Mouse (Mus musculus): Measurements from ENCODE around the gene Cry2. TPM values are rescaled to one million over a fixed set of nuclear protein-coding genes. Genes with fewer than 3 reads are reported as not detected.

Gene Cry2
- polyA plus RNA-seq, 1 experiment from 2014 or later, result 21.9 TPM

DNA sequence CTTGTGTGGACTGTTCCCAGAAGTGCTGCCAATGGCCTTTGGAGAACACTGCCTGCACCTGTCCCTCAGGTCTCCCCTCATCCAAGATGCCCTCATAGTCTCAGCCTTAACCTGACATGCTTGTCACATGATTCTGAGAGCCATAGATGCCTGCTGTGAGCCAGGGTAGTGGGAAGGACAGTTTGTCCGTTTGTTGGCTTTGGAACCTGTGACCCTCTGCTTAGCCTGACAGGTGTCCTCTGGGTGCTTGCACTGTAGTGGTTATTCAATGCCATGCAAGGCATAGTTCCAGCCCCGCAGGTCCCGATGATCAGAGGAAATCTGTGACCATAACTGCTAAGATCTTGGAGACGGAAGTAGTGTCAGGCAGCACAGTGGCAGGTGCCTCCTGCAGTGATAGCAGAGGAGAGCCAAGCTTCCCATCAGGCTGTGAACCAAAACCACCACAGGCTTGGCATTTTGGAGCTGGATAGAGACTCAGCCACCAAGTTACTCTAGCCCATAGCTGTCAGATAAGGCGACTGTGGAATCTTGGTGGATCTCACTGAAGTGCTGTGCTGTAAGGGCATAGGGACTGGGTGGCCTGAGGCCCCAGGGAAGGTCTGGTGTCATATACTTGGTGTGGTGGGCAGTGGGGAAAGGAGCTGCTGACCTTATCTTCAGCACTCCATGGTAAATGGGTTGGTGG is 51.8 kb downstream of the Cry2 start, which contains the start of gene 1700029I15Rik:
1700029I15Rik (plus strand) TSS at position 638 of the 688 bp plus-strand sequence.
- Histone ChIP-seq H3K27ac (ENCODE audit: low read depth, low read length) (no peak within 1 kb of the TSS), H3K4me3 (ENCODE audit: low read depth, low read length) (no peak within 1 kb of the TSS), H3K4me1 (ENCODE audit: control insufficient read depth, insufficient read depth, low read length) (no peaks in the 10 kb centered on the region), H3K27me3 (ENCODE audit: control insufficient read depth, insufficient read depth, low read length) (no peaks in the 10 kb centered on the region), H3K36me3 (ENCODE audit: control insufficient read depth, insufficient read depth, low read length) (peaks cover 51% of the 10 kb centered on the region), H3K9ac (ENCODE audit: low read length) (no peak within 1 kb of the TSS), H3K4me2 (no peak within 1 kb of the TSS), H3K9me3 (ENCODE audit: control insufficient read depth, low read length) (no peaks in the 10 kb centered on the region)
- DNase-seq (ENCODE audit: low spot score, missing footprints) (no peak), ATAC-seq (ENCODE audit: low FRiP score) (no peak)
- 86% methylated on average over 5 of the region's 5 CpGs for WGBS

DNA sequence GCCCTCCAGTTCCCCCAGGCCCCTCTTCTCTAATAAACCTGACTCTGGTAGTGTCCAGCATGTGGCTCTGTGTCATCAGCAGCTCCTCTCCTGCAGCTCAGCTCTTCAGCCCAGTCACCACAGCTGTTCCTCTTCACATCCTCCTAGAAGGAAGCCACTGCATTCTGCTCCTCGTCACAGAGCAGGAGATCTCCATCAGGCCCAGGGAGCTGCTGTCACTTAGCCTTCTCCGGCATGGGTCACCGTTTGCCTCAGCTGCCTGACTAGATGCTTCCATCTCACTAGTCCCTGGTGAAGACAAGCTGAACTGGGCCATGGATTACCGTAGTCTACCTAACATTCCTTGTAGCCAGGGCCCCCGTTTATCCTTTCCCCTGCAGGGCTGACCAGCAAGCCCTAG is 52.7 kb downstream of the Cry2 start:
- ATAC-seq (ENCODE audit: low FRiP score), result no peak
- Histone ChIP-seq H3K4me3 (ENCODE audit: low read depth, low read length) (no peak overlapping the region), H3K27me3 (ENCODE audit: control insufficient read depth, insufficient read depth, low read length) (no peaks in the 10 kb centered on the region), H3K4me2 (no peak overlapping the region), H3K4me1 (ENCODE audit: control insufficient read depth, insufficient read depth, low read length) (peaks cover 2% of the 10 kb centered on the region), H3K9ac (ENCODE audit: low read length) (no peak overlapping the region), H3K36me3 (ENCODE audit: control insufficient read depth, insufficient read depth, low read length) (peaks cover 43% of the 10 kb centered on the region), H3K27ac (ENCODE audit: low read depth, low read length) (no peak overlapping the region), H3K9me3 (ENCODE audit: control insufficient read depth, low read length) (no peaks in the 10 kb centered on the region)
- 85% methylated on average over 5 of the region's 5 CpGs for WGBS
- DNase-seq (ENCODE audit: low spot score, missing footprints), result no peak

DNA sequence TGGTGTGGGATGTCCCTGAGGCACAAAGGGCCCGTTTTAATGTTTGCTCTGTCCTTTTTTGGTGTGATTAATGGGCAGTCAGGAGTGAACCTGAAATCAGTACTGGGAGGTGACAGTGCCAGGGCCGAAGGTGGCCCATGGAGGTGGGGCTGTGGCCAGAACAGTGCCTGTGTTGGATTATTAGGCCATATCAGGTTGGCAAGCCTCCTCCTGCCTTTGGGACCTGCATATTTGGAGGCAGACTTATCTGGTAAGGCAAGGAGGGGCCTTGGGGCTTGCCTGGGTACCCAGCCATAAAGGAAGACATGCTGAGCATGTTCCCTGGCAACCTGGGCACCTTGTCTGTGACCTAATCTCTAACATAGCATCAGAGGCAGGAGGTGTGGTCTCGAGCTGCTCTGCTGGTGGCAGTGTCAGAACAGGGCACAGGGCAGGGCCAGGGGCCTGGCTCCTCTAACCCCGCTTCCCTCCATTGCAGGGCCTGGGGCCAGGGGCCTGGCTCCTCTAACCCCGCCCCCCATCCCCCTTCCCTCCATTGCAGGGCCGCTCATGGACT is 53.3 kb downstream of the Cry2 start:
- Histone ChIP-seq H3K27me3 (ENCODE audit: control insufficient read depth, insufficient read depth, low read length) (no peaks in the 10 kb centered on the region), H3K9ac (ENCODE audit: low read length) (no peak overlapping the region), H3K27ac (ENCODE audit: low read depth, low read length) (no peak overlapping the region), H3K4me1 (ENCODE audit: control insufficient read depth, insufficient read depth, low read length) (peaks cover 7% of the 10 kb centered on the region), H3K9me3 (ENCODE audit: control insufficient read depth, low read length) (no peaks in the 10 kb centered on the region), H3K4me2 (no peak overlapping the region), H3K4me3 (ENCODE audit: low read depth, low read length) (no peak overlapping the region), H3K36me3 (ENCODE audit: control insufficient read depth, insufficient read depth, low read length) (peaks cover 37% of the 10 kb centered on the region)
- ATAC-seq (ENCODE audit: low FRiP score), result no peak
- no peak for DNase-seq (ENCODE audit: low spot score, missing footprints)
- WGBS, result 79% methylated on average over 6 of the region's 6 CpGs

DNA sequence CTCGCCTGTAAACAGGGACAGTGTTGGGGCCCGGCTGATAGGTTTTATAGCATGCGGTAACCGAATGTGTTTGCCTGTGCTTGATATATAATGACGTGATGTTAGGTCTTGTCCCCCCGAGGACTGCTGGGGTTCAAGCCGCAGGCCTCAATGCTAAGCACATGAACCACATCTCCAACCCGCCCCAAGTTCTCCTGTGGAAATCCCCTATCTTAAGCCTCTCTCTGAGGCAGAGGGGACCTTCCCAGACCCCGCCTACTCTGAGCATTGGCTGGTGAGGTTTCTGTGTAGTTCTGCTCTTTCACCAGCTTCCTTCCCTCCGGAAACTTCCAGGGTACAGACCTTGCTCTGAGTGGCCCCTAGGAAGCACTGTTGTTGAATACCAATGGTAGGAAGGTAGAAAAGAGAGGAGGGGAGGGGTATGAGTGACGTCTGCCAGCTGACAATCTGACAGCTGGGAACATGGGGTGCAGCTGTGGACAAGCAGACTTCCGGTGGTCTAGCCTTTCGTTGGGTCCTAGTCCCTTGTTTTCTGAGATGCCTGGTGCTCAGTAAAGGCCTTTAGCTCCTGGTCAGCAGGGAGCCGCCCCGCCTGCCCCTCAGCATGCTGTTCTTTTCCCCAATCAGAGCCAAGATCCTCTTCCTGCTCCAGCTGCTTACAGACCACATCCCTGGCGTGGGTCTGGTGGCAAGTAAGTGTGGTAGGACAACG is 53.9 kb downstream of the Cry2 start:
- H3K4me1 ChIP-seq (ENCODE audit: control insufficient read depth, insufficient read depth, low read length), result peaks cover 9% of the 10 kb centered on the region
- ATAC-seq (ENCODE audit: low FRiP score) (no peak), DNase-seq (ENCODE audit: low spot score, missing footprints) (no peak)
- H3K27me3 ChIP-seq (ENCODE audit: control insufficient read depth, insufficient read depth, low read length), result no peaks in the 10 kb centered on the region
- H3K27ac ChIP-seq (ENCODE audit: low read depth, low read length), result no peak overlapping the region
- no peak overlapping the region for H3K4me2 ChIP-seq
- no peaks in the 10 kb centered on the region for H3K9me3 ChIP-seq (ENCODE audit: control insufficient read depth, low read length)
- H3K4me3 ChIP-seq (ENCODE audit: low read depth, low read length), result no peak overlapping the region
- 80% methylated on average over 17 of the region's 17 CpGs for WGBS
- peaks cover 32% of the 10 kb centered on the region for H3K36me3 ChIP-seq (ENCODE audit: control insufficient read depth, insufficient read depth, low read length)
- H3K9ac ChIP-seq (ENCODE audit: low read length), result no peak overlapping the region

DNA sequence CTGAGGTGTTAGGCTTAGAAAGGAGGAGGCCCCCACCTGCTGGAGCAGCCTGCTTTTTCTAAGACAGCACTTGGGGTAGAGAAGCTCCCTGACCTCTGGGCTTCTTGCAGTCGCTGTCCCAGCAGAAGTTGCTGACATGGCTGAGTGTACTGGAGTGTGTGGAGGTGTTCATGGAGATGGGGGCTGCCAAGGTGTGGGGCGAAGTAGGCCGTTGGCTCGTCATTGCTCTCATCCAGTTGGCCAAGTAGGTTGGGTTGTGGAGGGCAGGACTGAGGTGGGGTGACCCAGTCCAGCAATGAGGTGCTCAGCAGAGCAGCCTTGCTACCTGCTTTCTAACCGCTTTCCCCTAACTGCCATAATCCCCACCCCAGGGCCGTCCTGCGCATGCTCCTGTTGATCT is 56.5 kb downstream of the Cry2 start:
- no peak for DNase-seq (ENCODE audit: low spot score, missing footprints)
- no peaks in the 10 kb centered on the region for H3K27me3 ChIP-seq (ENCODE audit: control insufficient read depth, insufficient read depth, low read length)
- H3K9me3 ChIP-seq (ENCODE audit: control insufficient read depth, low read length), result no peaks in the 10 kb centered on the region
- ATAC-seq (ENCODE audit: low FRiP score), result no peak
- H3K27ac ChIP-seq (ENCODE audit: low read depth, low read length), result no peak overlapping the region
- peaks cover 23% of the 10 kb centered on the region for H3K4me1 ChIP-seq (ENCODE audit: control insufficient read depth, insufficient read depth, low read length)
- WGBS, result 92% methylated on average over 7 of the region's 7 CpGs
- H3K36me3 ChIP-seq (ENCODE audit: control insufficient read depth, insufficient read depth, low read length), result peaks cover 10% of the 10 kb centered on the region; the same call in 1 of the 2 replicates
- H3K4me3 ChIP-seq (ENCODE audit: low read depth, low read length), result no peak overlapping the region
- no peak overlapping the region for H3K4me2 ChIP-seq
- H3K9ac ChIP-seq (ENCODE audit: low read length), result no peak overlapping the region

DNA sequence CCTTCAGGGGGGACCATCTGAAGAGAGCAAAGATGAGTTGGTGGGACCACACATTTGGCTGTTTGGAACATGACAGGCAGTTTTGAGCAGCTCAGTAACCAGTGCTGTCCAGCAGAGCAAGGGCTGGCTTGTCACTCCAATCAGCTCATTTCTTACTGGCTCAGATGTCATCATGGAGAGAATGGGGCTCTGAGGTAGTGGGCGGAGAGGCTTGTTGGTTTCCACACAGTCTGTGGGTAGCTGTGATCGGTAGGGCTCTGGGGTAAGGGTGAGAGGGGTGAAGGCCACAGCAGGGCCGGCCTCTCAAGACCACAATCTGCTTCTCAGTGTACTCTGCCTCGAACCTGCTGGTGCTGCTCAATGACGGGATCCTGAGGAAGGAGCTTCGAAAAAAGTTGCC is 57.5 kb downstream of the Cry2 start:
- Histone ChIP-seq H3K9ac (ENCODE audit: low read length) (no peak overlapping the region), H3K27me3 (ENCODE audit: control insufficient read depth, insufficient read depth, low read length) (no peaks in the 10 kb centered on the region), H3K4me2 (peak overlapping the region; percentile 96), H3K4me1 (ENCODE audit: control insufficient read depth, insufficient read depth, low read length) (peaks cover 34% of the 10 kb centered on the region), H3K4me3 (ENCODE audit: low read depth, low read length) (peak overlapping the region; percentile 67; the same call in 1 of the 2 replicates), H3K9me3 (ENCODE audit: control insufficient read depth, low read length) (no peaks in the 10 kb centered on the region), H3K27ac (ENCODE audit: low read depth, low read length) (no peak overlapping the region), H3K36me3 (ENCODE audit: control insufficient read depth, insufficient read depth, low read length) (peaks cover 9% of the 10 kb centered on the region; the same call in 1 of the 2 replicates)
- ATAC-seq (ENCODE audit: low FRiP score) (no peak), DNase-seq (ENCODE audit: low spot score, missing footprints) (no peak)
- 81% methylated on average over 6 of the region's 6 CpGs for WGBS

DNA sequence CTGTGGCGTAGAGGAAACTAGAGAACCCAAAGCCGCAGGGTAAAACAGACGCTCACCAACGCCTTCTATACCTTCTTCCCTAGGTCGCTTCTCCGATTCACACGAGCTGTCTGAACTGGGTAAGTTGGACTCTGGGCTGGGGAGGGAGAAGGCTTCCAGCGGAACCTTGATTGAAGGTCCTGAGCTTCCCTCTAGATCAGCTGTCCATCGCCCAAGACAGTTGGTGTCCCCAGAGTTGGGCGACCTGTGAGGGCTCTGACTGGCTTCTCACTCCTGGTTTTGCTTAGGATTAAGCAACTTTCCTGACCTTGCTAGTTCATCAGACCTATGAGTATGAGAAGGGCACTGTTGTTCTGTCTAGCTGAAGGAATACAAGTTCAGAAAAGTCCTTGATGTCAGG is 58.1 kb downstream of the Cry2 start:
- peak overlapping the region; percentile 90 for H3K27ac ChIP-seq (ENCODE audit: low read depth, low read length)
- WGBS, result 14% methylated on average over 10 of the region's 10 CpGs
- H3K4me2 ChIP-seq, result peak overlapping the region; percentile 96
- 0 out of 2 replicates have a peak, but pooled peaks cover 4% of the 10 kb centered on the region for H3K36me3 ChIP-seq (ENCODE audit: control insufficient read depth, insufficient read depth, low read length)
- H3K9me3 ChIP-seq (ENCODE audit: control insufficient read depth, low read length), result no peaks in the 10 kb centered on the region
- ATAC-seq (ENCODE audit: low FRiP score) (no peak), DNase-seq (ENCODE audit: low spot score, missing footprints) (no peak)
- peak overlapping the region; percentile 67 for H3K4me3 ChIP-seq (ENCODE audit: low read depth, low read length)
- 0 out of 2 replicates have a peak, but pooled peaks cover 3% of the 10 kb centered on the region for H3K27me3 ChIP-seq (ENCODE audit: control insufficient read depth, insufficient read depth, low read length)
- peaks cover 39% of the 10 kb centered on the region for H3K4me1 ChIP-seq (ENCODE audit: control insufficient read depth, insufficient read depth, low read length)
- peak overlapping the region; percentile 70 for H3K9ac ChIP-seq (ENCODE audit: low read length)

DNA sequence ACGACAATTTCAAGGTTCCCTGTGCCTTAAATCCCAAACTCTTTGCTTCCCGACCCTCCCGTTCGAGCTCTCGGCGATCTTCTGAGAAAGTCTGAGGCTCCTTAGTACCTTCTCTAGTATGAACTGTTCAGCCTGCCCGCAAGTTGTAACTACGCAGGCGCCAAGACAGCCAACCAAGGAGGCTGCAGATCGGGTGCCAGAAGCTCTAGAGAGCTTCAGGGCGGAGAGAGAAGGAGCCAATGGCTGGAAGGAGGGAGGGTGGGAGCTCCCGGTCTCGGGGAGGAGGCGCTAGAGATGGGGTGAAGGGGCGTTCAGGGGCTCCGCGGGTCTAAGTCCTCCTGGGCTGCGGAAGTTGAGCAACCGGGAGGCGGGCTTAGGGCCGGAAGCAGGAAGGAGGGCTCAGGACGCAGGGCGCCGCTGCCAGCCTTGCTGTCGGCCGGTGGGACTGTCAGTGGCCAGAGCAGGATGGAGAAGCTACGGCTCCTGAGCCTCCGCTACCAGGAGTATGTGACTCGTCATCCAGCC is 58.7 kb downstream of the Cry2 start:
- WGBS, result 0% methylated on average over 29 of the region's 29 CpGs
- Histone ChIP-seq H3K4me3 (ENCODE audit: low read depth, low read length) (peak overlapping the region; percentile 67), H3K27ac (ENCODE audit: low read depth, low read length) (peak overlapping the region; percentile 90), H3K9ac (ENCODE audit: low read length) (peak overlapping the region; percentile 70), H3K9me3 (ENCODE audit: control insufficient read depth, low read length) (no peaks in the 10 kb centered on the region), H3K36me3 (ENCODE audit: control insufficient read depth, insufficient read depth, low read length) (0 out of 2 replicates have a peak, but pooled peaks cover 2% of the 10 kb centered on the region), H3K4me1 (ENCODE audit: control insufficient read depth, insufficient read depth, low read length) (peaks cover 44% of the 10 kb centered on the region), H3K27me3 (ENCODE audit: control insufficient read depth, insufficient read depth, low read length) (peaks cover 5% of the 10 kb centered on the region), H3K4me2 (peak overlapping the region; percentile 96)
- ATAC-seq (ENCODE audit: low FRiP score) (peak; percentile 90), DNase-seq (ENCODE audit: low spot score, missing footprints) (peak; percentile 99)

DNA sequence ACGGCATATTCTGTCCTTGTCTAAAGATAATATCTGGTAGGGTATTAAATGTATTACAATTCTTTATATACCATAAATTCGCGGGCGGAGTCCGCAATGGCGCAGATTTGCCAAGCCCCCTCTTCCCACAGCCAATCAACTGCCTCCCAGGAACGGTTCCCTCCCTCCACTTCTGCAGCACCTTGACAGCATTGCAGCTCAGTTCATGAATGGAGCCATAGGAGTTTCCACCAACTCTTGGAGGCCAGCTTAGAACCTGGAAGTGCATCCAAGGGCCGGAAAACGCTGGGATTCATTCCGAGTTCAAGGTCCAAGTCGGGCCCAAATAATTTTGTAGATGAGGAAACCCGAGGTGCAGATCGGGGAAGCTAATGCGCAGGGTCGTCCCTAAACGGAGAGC is 59.3 kb downstream of the Cry2 start, which contains the start of the genes Pex16 and Large2:
Pex16 (plus strand) TSS at position 163 of the 400 bp plus-strand sequence.
Large2 (minus strand) TSS at position 356 of the 400 bp plus-strand sequence.
- H3K27ac ChIP-seq (ENCODE audit: low read depth, low read length), result peak within 1 kb of the TSS; percentile 90
- peaks cover 8% of the 10 kb centered on the region for H3K27me3 ChIP-seq (ENCODE audit: control insufficient read depth, insufficient read depth, low read length)
- peak within 1 kb of the TSS; percentile 67 for H3K4me3 ChIP-seq (ENCODE audit: low read depth, low read length)
- WGBS, result 4% methylated on average over 16 of the region's 16 CpGs
- ATAC-seq (ENCODE audit: low FRiP score) (no peak), DNase-seq (ENCODE audit: low spot score, missing footprints) (no peak)
- H3K4me1 ChIP-seq (ENCODE audit: control insufficient read depth, insufficient read depth, low read length), result peaks cover 45% of the 10 kb centered on the region
- 0 out of 2 replicates have a peak, but pooled peaks cover under 1% of the 10 kb centered on the region for H3K36me3 ChIP-seq (ENCODE audit: control insufficient read depth, insufficient read depth, low read length)
- H3K9ac ChIP-seq (ENCODE audit: low read length), result peak within 1 kb of the TSS; percentile 70
- peak within 1 kb of the TSS; percentile 96 for H3K4me2 ChIP-seq
- no peaks in the 10 kb centered on the region for H3K9me3 ChIP-seq (ENCODE audit: control insufficient read depth, low read length)
